Comparison of ENCODE assay signal across 9 mouse cellular contexts in genomic region chr9:13470013-13470412, GRCm38 (mm10). TPM values are rescaled to one million over a fixed set of nuclear protein-coding genes. Genes with fewer than 3 reads are reported as not detected.
A peak's percentile ranks its signal among the peaks of the same experiment; 100 is the strongest.
DNase-seq lines count a peak whose midpoint lies in the region; ATAC-seq and TF ChIP-seq lines count a peak whose summit lies in the region.
"Had no signal": no experiment of that assay in that cellular context is flagged by ENCODE, and none has a peak within 500 bp of the region (broad histone marks: within the 10 kb centered on the region; RNA-seq: fewer than 3 reads in every experiment).

No protein-coding gene starts in this region.

- peaks cover 8% of the 10 kb centered on the region for H3K4me1 ChIP-seq in liver, embryonic 11.5 days (replicated peaks; ENCODE audit: control insufficient read depth, insufficient read depth, low read length)
- peaks cover 36% of the 10 kb centered on the region for H3K4me1 ChIP-seq in heart, embryonic 10.5 days
- no peaks in the 10 kb centered on the region for H3K4me1 ChIP-seq in lung, embryonic 14.5 days (ENCODE audit: insufficient read depth)
- H3K4me1 ChIP-seq in midbrain, postnatal 0 days (ENCODE audit: insufficient read depth, low read length), result no peaks in the 10 kb centered on the region

- ATAC-seq in liver, embryonic 11.5 days (replicated peaks; ENCODE audit: low FRiP score), result no peak
- ATAC-seq in lung, embryonic 14.5 days (ENCODE audit: insufficient read depth), result no peak
- ATAC-seq in midbrain, postnatal 0 days (ENCODE audit: low FRiP score), result no peak

- H3K9me3 ChIP-seq in liver, embryonic 11.5 days (ENCODE audit: control insufficient read depth, low read length), result no peaks in the 10 kb centered on the region
- H3K9me3 ChIP-seq in heart, embryonic 10.5 days, result no peaks in the 10 kb centered on the region
- no peaks in the 10 kb centered on the region for H3K9me3 ChIP-seq in lung, embryonic 14.5 days (ENCODE audit: low read depth, low read length)
- no peaks in the 10 kb centered on the region for H3K9me3 ChIP-seq in midbrain, postnatal 0 days (ENCODE audit: low read length)

- no peaks in the 10 kb centered on the region for H3K27me3 ChIP-seq in liver, embryonic 11.5 days (replicated peaks; ENCODE audit: control insufficient read depth, insufficient read depth, low read length)
- H3K27me3 ChIP-seq in heart, embryonic 10.5 days (ENCODE audit: insufficient read depth, poor library complexity, severe bottlenecking), result no peaks in the 10 kb centered on the region
- H3K27me3 ChIP-seq in lung, embryonic 14.5 days (ENCODE audit: insufficient read depth, low read length), result no peaks in the 10 kb centered on the region
- H3K27me3 ChIP-seq in midbrain, postnatal 0 days (ENCODE audit: insufficient read depth, low read length), result no peaks in the 10 kb centered on the region

- DNase-seq in liver, result peak; percentile 26
- no peak for DNase-seq in liver, embryonic 11.5 days (ENCODE audit: low spot score)
- no peak for DNase-seq in heart, embryonic 10.5 days (ENCODE audit: low spot score)
- DNase-seq in lung, embryonic 14.5 days, result peak; percentile 54
- peak; percentile 48 to 52 for DNase-seq in thymus, postnatal 10 days (ENCODE audit: low spot score in 2 of 2)
- DNase-seq in midbrain, postnatal 0 days (ENCODE audit: low spot score), result no peak
- no peak for DNase-seq in right cerebral cortex, postnatal 4 days
- no peak for DNase-seq in ovary, adult 18-20 months (ENCODE audit: low spot score)

- no peak overlapping the region for H3K4me3 ChIP-seq in liver, embryonic 11.5 days (ENCODE audit: low read depth, low read length)
- H3K4me3 ChIP-seq in heart, embryonic 10.5 days, result no peak overlapping the region
- no peak overlapping the region for H3K4me3 ChIP-seq in lung, embryonic 14.5 days (ENCODE audit: low read depth, low read length)
- H3K4me3 ChIP-seq in midbrain, postnatal 0 days (ENCODE audit: low read depth, low read length), result no peak overlapping the region

- H3K4me2 ChIP-seq in liver, embryonic 11.5 days, result no peak overlapping the region
- no peak overlapping the region for H3K4me2 ChIP-seq in lung, embryonic 14.5 days
- no peak overlapping the region for H3K4me2 ChIP-seq in midbrain, postnatal 0 days (ENCODE audit: low read depth, low read length, poor library complexity, severe bottlenecking)

- no peak overlapping the region for H3K27ac ChIP-seq in liver, embryonic 11.5 days (ENCODE audit: low read depth, low read length)
- H3K27ac ChIP-seq in heart, embryonic 10.5 days, result peak overlapping the region; percentile 8; the same call in 1 of the 2 replicates
- no peak overlapping the region for H3K27ac ChIP-seq in lung, embryonic 14.5 days (ENCODE audit: low read depth)
- H3K27ac ChIP-seq in midbrain, postnatal 0 days (ENCODE audit: low read depth, low read length), result no peak overlapping the region

- no peak overlapping the region for H3K9ac ChIP-seq in liver, embryonic 11.5 days (ENCODE audit: low read depth, low read length)
- no peak overlapping the region for H3K9ac ChIP-seq in lung, embryonic 14.5 days
- H3K9ac ChIP-seq in midbrain, postnatal 0 days (replicated peaks; ENCODE audit: low read length, poor library complexity, severe bottlenecking), result no peak overlapping the region

- WGBS in liver, embryonic 11.5 days, result 28% methylated on average over 7 of the region's 7 CpGs
- 22% methylated on average over 7 of the region's 7 CpGs for WGBS in heart, embryonic 10.5 days
- 42% methylated on average over 7 of the region's 7 CpGs for WGBS in lung, embryonic 14.5 days
- 59% methylated on average over 7 of the region's 7 CpGs for WGBS in midbrain, postnatal 0 days

- no peaks in the 10 kb centered on the region for H3K36me3 ChIP-seq in liver, embryonic 11.5 days (ENCODE audit: control insufficient read depth, insufficient read depth, low read length)
- no peaks in the 10 kb centered on the region for H3K36me3 ChIP-seq in heart, embryonic 10.5 days
- no peaks in the 10 kb centered on the region for H3K36me3 ChIP-seq in lung, embryonic 14.5 days (ENCODE audit: insufficient read depth)
- no peaks in the 10 kb centered on the region for H3K36me3 ChIP-seq in midbrain, postnatal 0 days (ENCODE audit: insufficient read depth, low read length)

- TF ChIP-seq CTCF in lung, embryonic 14.5 days (IDR thresholded peaks at IDR 0.05; ENCODE audit: low read depth), result no peak
- TF ChIP-seq CTCF in midbrain, postnatal 0 days (IDR thresholded peaks at IDR 0.05), result no peak

RNA-seq across cellular contexts. Expression of gene Gm17571, which starts 23.5 kb away (rescaled TPM):
- polyA plus RNA-seq in liver, embryonic 11.5 days (2014; fragmentation: Nextera tagmentation; extraction: Ambion mirVana), result not detected in 2 replicates
- not detected in 2 replicates for polyA plus RNA-seq in heart, embryonic 10.5 days (2016; fragmentation: Nextera tagmentation; extraction: Ambion mirVana)
- polyA plus RNA-seq in lung, embryonic 14.5 days (2014; fragmentation: Nextera tagmentation; extraction: Ambion mirVana), result not detected in 2 replicates
- total RNA-seq in midbrain, postnatal 0 days (2014; rRNA removed), result not detected in 2 replicates
- polyA plus RNA-seq in midbrain, postnatal 0 days (2015; fragmentation: Nextera tagmentation; extraction: Ambion mirVana), result not detected in 2 replicates
- total RNA-seq: layer of hippocampus, postnatal 14 days had no signal

Comparison
In these comparisons a context has a peak if more than half of its experiments do, and no peak if none do; other contexts are left out.
1. DNase-seq: peak in liver (single experiment), lung, embryonic 14.5 days (single experiment) and thymus, postnatal 10 days (2 of 2); none in liver, embryonic 11.5 days (single experiment), heart, embryonic 10.5 days (single experiment), midbrain, postnatal 0 days (single experiment), right cerebral cortex, postnatal 4 days (single experiment) and ovary, adult 18-20 months (single experiment).